Mouse (Mus musculus): ENCODE results near the gene Gprasp1. TPM values are rescaled to one million over a fixed set of nuclear protein-coding genes. Genes with fewer than 3 reads are reported as not detected.

Gene Gprasp1
- polyA plus RNA-seq (2012; rRNA removed) = 7.2 and 10.2 TPM in 2 replicates

GRCm38 (mm10) chrX:135742304-135743055 lies at the start of gene Gprasp1, which contains the start of gene Armcx5:
Gene Gprasp1, plus strand, starts transcription at chrX:135742733.
Gene Armcx5, plus strand, starts transcription at chrX:135742733.

GRCm38 (mm10) chrX:135693633-135694032 lies 48.9 kb upstream of the Gprasp1 start, which contains the start of gene Tcp11x2:
Gene Tcp11x2, minus strand, starts transcription at chrX:135693790.

GRCm38 (mm10) chrX:135725161-135725560 lies 17.4 kb upstream of the Gprasp1 start, which contains the start of gene Tmsb15a:
Gene Tmsb15a, minus strand, starts transcription at chrX:135725261.

GRCm38 (mm10) chrX:135797212-135797644 lies 54.7 kb downstream of the Gprasp1 start, which contains the start of gene Bhlhb9:
Gene Bhlhb9, plus strand, starts transcription at chrX:135797594.

GRCm38 (mm10) chrX:135838521-135839360 lies 96.2 kb downstream of the Gprasp1 start, which contains the start of gene Gprasp2:
Gene Gprasp2, plus strand, starts transcription at chrX:135839034.

Other genes with a start within 250 kb of the Gprasp1 start
- gene AV320801, start 248.1 kb upstream of the Gprasp1 start, polyA plus RNA-seq (2012; rRNA removed) = not detected in 2 replicates
- 0.34 and 0.45 TPM in 2 replicates for gene Nxf7, start 144.0 kb upstream of the Gprasp1 start, polyA plus RNA-seq (2012; rRNA removed)
- not detected in 2 replicates for gene Prame, start 115.0 kb upstream of the Gprasp1 start, polyA plus RNA-seq (2012; rRNA removed)
- not detected in 2 replicates for gene Tcp11x2, start 48.9 kb upstream of the Gprasp1 start, polyA plus RNA-seq (2012; rRNA removed)
- gene Tmsb15a, start 17.5 kb upstream of the Gprasp1 start, polyA plus RNA-seq (2012; rRNA removed) = not detected in 2 replicates
- 0.41 and 0.49 TPM in 2 replicates for gene Armcx5, start within 50 bp of the Gprasp1 start, polyA plus RNA-seq (2012; rRNA removed)
- 1.1 and 1.3 TPM in 2 replicates for gene Bhlhb9, start 54.9 kb downstream of the Gprasp1 start, polyA plus RNA-seq (2012; rRNA removed)
- 1.0 and 1.1 TPM in 2 replicates for gene Gprasp2, start 96.3 kb downstream of the Gprasp1 start, polyA plus RNA-seq (2012; rRNA removed)

Data from colon, adult 2 months (tissue).